Mouse (Mus musculus): ENCODE results near the gene Ndufa13. TPM values are rescaled to one million over a fixed set of nuclear protein-coding genes. Genes with fewer than 3 reads are reported as not detected.
A peak's percentile ranks its signal among the peaks of the same experiment; 100 is the strongest.

Ndufa13 gene
- polyA plus RNA-seq, 1 experiment from 2014 or later, result 310 TPM

DNA sequence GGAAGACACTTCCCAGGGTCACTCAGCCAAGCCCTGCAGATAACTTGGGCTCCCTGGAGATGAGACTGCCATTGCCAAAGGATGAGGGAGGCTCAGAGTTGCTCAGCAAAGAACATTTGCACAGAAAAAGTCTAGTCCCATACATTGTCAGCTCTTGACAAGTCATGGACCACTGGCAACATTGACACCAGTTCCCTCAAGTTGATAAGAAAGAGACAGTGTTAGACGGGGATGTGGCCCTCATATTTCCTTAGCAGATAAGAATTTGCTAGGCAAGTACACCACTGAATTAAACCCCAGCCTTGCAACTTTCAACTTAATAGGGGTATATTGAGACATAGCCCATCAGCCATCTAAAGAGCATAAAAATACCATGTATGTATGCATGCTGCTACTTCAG, 21.6 kb upstream of the Ndufa13 start:
- Histone ChIP-seq H3K4me1 (replicated peaks; ENCODE audit: insufficient read depth, low read length) (peaks cover 12% of the 10 kb centered on the region; the same call in 1 of the 2 replicates), H3K36me3 (ENCODE audit: insufficient read depth, low read length) (no peaks in the 10 kb centered on the region; the same call in 1 of the 2 replicates), H3K9me3 (replicated peaks; ENCODE audit: low read length) (no peaks in the 10 kb centered on the region), H3K27me3 (ENCODE audit: insufficient read depth, low read length) (no peaks in the 10 kb centered on the region), H3K4me2 (ENCODE audit: low read length) (no peak overlapping the region), H3K9ac (ENCODE audit: low read depth, low read length) (no peak overlapping the region), H3K27ac (no peak overlapping the region), H3K4me3 (replicated peaks; ENCODE audit: low read depth, low read length) (no peak overlapping the region)
- 85% methylated on average over 1 of the region's 1 CpGs for WGBS
- DNase-seq (ENCODE audit: low spot score) (no peak), ATAC-seq (replicated peaks; ENCODE audit: low FRiP score, low read depth) (no peak)
- no peak for TF ChIP-seq CTCF (IDR thresholded peaks at IDR 0.05; ENCODE audit: low read depth)

DNA sequence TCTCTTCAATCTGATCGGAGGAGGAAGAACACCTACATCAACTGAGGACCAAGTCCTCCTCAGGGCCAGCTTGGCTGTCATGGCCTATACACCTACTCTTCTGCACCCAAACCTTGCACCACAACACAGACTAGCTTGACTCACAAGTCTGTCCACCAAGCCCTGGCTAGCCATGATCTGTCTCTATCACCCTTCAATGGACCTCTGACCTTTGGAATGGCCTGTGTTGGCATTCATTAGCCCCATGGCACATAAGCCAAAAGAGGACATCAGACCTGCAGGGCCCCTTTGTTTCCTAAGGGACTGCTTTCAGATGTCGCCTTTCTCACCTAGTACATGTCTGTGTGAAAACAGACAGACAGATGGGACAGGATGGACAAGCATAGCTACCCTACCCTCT, 18.8 kb upstream of the Ndufa13 start:
- H3K9me3 ChIP-seq (replicated peaks; ENCODE audit: low read length), result no peaks in the 10 kb centered on the region
- H3K27ac ChIP-seq, result 0 out of 2 replicates have a peak overlapping the region, but pooled peaks have one; percentile 73
- H3K4me2 ChIP-seq (ENCODE audit: low read length), result no peak overlapping the region
- no peak for ATAC-seq (replicated peaks; ENCODE audit: low FRiP score, low read depth)
- no peak overlapping the region for H3K9ac ChIP-seq (ENCODE audit: low read depth, low read length)
- 80% methylated on average over 2 of the region's 2 CpGs for WGBS
- TF ChIP-seq CTCF (IDR thresholded peaks at IDR 0.05; ENCODE audit: low read depth), result no peak
- no peak overlapping the region for H3K4me3 ChIP-seq (replicated peaks; ENCODE audit: low read depth, low read length)
- peaks cover 17% of the 10 kb centered on the region for H3K36me3 ChIP-seq (ENCODE audit: insufficient read depth, low read length)
- no peaks in the 10 kb centered on the region for H3K27me3 ChIP-seq (ENCODE audit: insufficient read depth, low read length)
- no peak for DNase-seq (ENCODE audit: low spot score)
- H3K4me1 ChIP-seq (replicated peaks; ENCODE audit: insufficient read depth, low read length), result peaks cover 12% of the 10 kb centered on the region; the same call in 1 of the 2 replicates

DNA sequence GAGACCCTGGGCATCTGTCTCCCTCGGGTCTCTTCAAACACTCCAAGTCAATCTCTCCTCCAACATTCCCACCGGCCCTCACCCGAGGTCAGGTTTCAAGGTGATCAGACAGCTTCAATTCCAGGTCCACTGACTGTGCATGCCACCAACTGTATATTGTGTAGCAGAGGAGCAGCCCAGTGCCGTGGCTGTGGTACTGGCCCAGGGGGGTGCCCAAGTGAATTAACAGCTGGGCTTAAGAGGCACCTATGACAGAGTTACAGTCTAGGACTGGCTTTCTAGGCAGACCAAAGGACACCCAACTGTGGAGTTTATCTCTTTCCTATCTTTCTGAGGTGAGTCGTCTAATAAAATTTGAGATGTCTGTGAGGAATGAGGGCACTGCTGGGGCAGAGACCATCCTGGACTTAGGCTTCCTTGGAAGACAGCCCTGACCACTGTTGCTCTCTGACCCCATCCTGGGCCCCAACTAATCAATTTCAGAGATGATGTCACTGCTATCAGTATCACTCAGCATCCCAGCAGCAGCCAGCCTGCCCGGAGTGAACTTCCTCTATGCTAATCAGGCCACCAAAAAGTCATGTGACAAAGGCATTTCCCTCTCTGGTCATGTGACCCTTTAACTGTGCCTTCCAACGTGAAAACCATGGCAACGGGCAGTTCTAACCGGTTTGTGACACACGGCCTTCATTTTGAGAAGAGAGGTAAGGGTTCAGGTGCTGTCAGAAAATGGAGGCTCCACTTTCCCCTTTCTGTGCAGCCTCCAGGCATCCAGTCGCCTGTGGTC, 17.7 kb upstream of the Ndufa13 start:
- H3K27ac ChIP-seq, result peak overlapping the region; percentile 73
- H3K36me3 ChIP-seq (ENCODE audit: insufficient read depth, low read length), result peaks cover 28% of the 10 kb centered on the region
- no peak for TF ChIP-seq CTCF (IDR thresholded peaks at IDR 0.05; ENCODE audit: low read depth)
- peaks cover 12% of the 10 kb centered on the region; the same call in 1 of the 2 replicates for H3K4me1 ChIP-seq (replicated peaks; ENCODE audit: insufficient read depth, low read length)
- peak; percentile 75 for ATAC-seq (replicated peaks; ENCODE audit: low FRiP score, low read depth)
- no peaks in the 10 kb centered on the region for H3K27me3 ChIP-seq (ENCODE audit: insufficient read depth, low read length)
- H3K9me3 ChIP-seq (replicated peaks; ENCODE audit: low read length), result no peaks in the 10 kb centered on the region
- WGBS, result 33% methylated on average over 11 of the region's 11 CpGs
- no peak overlapping the region for H3K4me3 ChIP-seq (replicated peaks; ENCODE audit: low read depth, low read length)
- DNase-seq (ENCODE audit: low spot score), result peak; percentile 89
- no peak overlapping the region for H3K9ac ChIP-seq (ENCODE audit: low read depth, low read length)
- peak overlapping the region; percentile 10; the same call in 1 of the 2 replicates for H3K4me2 ChIP-seq (ENCODE audit: low read length)

DNA sequence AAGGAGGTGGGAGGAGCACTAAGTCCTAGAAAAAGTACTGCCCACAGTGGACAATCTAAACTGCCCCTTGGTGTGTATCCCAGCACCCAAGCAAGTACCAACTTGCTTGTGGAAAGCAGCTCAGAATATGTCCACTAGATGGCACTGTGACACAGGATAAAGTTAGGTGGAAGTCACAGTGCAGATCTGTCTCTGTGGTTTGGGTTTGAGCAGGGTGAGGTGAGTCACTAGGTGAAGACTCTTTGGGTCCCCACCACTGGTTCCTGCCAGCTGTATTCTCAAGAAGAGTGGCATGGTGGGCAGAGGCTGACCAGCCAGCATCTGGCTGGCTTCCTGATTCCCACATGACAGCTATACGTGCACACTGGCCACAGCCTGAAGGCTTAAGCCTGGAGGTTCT, 16.7 kb upstream of the Ndufa13 start:
- Histone ChIP-seq H3K4me3 (replicated peaks; ENCODE audit: low read depth, low read length) (no peak overlapping the region), H3K9ac (ENCODE audit: low read depth, low read length) (no peak overlapping the region), H3K27ac (no peak overlapping the region), H3K27me3 (ENCODE audit: insufficient read depth, low read length) (no peaks in the 10 kb centered on the region), H3K4me1 (replicated peaks; ENCODE audit: insufficient read depth, low read length) (peaks cover 12% of the 10 kb centered on the region; the same call in 1 of the 2 replicates), H3K36me3 (ENCODE audit: insufficient read depth, low read length) (peaks cover 39% of the 10 kb centered on the region), H3K4me2 (ENCODE audit: low read length) (no peak overlapping the region), H3K9me3 (replicated peaks; ENCODE audit: low read length) (no peaks in the 10 kb centered on the region)
- DNase-seq (ENCODE audit: low spot score) (peak; percentile 86), ATAC-seq (replicated peaks; ENCODE audit: low FRiP score, low read depth) (peak; percentile 33; the same call in 1 of the 2 replicates)
- TF ChIP-seq CTCF (IDR thresholded peaks at IDR 0.05; ENCODE audit: low read depth), result peak; percentile 88
- 50% methylated on average over 1 of the region's 1 CpGs for WGBS

DNA sequence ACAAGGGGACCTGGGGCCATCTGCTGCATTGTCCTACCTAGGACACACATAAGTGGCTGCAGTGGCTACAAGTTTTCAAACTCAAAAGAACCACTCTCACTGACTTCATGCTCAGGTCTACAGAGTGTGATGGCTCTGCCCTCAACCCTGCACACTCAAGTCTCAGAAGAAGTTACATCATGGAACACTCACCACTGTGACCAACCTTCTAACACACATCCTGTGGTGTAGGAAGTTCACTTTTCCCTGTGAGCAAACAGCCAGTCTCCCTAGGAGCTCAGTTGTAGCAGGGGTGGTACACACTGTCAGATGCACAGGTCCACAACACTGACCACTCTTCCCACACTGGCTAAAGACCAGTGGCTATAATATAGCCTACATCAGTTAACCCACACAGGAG, 16.1 kb upstream of the Ndufa13 start:
- no peak overlapping the region for H3K27ac ChIP-seq
- DNase-seq (ENCODE audit: low spot score) (no peak), ATAC-seq (replicated peaks; ENCODE audit: low FRiP score, low read depth) (0 out of 2 replicates have a peak, but pooled peaks have one; percentile 3)
- H3K4me1 ChIP-seq (replicated peaks; ENCODE audit: insufficient read depth, low read length), result peaks cover 12% of the 10 kb centered on the region; the same call in 1 of the 2 replicates
- TF ChIP-seq CTCF (IDR thresholded peaks at IDR 0.05; ENCODE audit: low read depth), result no peak
- H3K4me3 ChIP-seq (replicated peaks; ENCODE audit: low read depth, low read length), result no peak overlapping the region
- no peak overlapping the region for H3K9ac ChIP-seq (ENCODE audit: low read depth, low read length)
- H3K9me3 ChIP-seq (replicated peaks; ENCODE audit: low read length), result no peaks in the 10 kb centered on the region
- H3K27me3 ChIP-seq (ENCODE audit: insufficient read depth, low read length), result no peaks in the 10 kb centered on the region
- peaks cover 39% of the 10 kb centered on the region for H3K36me3 ChIP-seq (ENCODE audit: insufficient read depth, low read length)
- no peak overlapping the region for H3K4me2 ChIP-seq (ENCODE audit: low read length)

DNA sequence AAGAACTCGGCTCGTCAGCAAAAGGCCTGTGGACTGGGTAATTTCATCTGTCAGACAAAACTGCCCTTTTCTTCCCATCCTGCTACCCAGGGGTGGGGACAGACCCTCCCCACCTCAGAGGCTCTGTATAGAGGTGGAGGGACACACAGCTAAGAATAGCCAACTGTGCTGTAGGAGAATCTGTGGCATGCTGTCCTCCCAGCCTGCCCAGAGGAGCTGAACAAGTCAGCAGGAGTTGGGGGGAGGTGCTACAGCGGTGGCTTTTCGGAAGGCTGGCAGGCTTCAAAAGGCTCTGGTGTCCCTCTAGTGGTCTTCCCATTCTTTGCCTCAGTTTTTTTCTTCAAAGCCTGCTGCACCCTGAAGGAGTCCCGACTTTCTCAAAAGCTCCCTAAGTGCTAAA, 13.4 kb upstream of the Ndufa13 start:
- DNase-seq (ENCODE audit: low spot score), result peak; percentile 78
- peaks cover 5% of the 10 kb centered on the region; the same call in 1 of the 2 replicates for H3K4me1 ChIP-seq (replicated peaks; ENCODE audit: insufficient read depth, low read length)
- no peak overlapping the region for H3K4me2 ChIP-seq (ENCODE audit: low read length)
- TF ChIP-seq CTCF (IDR thresholded peaks at IDR 0.05; ENCODE audit: low read depth), result peak; percentile 60
- H3K9ac ChIP-seq (ENCODE audit: low read depth, low read length), result no peak overlapping the region
- no peak overlapping the region for H3K4me3 ChIP-seq (replicated peaks; ENCODE audit: low read depth, low read length)
- no peaks in the 10 kb centered on the region for H3K27me3 ChIP-seq (ENCODE audit: insufficient read depth, low read length)
- H3K9me3 ChIP-seq (replicated peaks; ENCODE audit: low read length), result no peaks in the 10 kb centered on the region
- no peak for ATAC-seq (replicated peaks; ENCODE audit: low FRiP score, low read depth)
- 61% methylated on average over 5 of the region's 5 CpGs for WGBS
- H3K27ac ChIP-seq, result no peak overlapping the region
- peaks cover 63% of the 10 kb centered on the region for H3K36me3 ChIP-seq (ENCODE audit: insufficient read depth, low read length)
